ENCODE assay signal across 8 mouse cellular contexts in genomic region chr13:21166936-21167909, GRCm38 (mm10). TPM values are rescaled to one million over a fixed set of nuclear protein-coding genes. Genes with fewer than 3 reads are reported as not detected.
DNase-seq lines count a peak whose midpoint lies in the region; ATAC-seq and TF ChIP-seq lines count a peak whose summit lies in the region.

No protein-coding gene starts in this region.

- H3K4me2 ChIP-seq in forebrain, embryonic 14.5 days (ENCODE audit: low read length), result peak overlapping the region; percentile 89
- H3K4me2 ChIP-seq in lung, embryonic 15.5 days, result peak overlapping the region; percentile 90

- no peak for TF ChIP-seq POLR2A in MEL (IDR thresholded peaks at IDR 0.05; ENCODE audit: control insufficient read depth in 1 of 2, insufficient read depth in 1 of 2, low read depth in 1 of 2, low read length in 2 of 2, poor library complexity in 1 of 2)
- TF ChIP-seq POLR2A in olfactory bulb, adult 2 months (IDR thresholded peaks at IDR 0.05; ENCODE audit: insufficient read depth, low read depth, low read length), result no peak

- DNase-seq in MEL (ENCODE audit: low read depth, low spot score), result peak; percentile 93
- DNase-seq in cerebellum, adult 11 months, result peak; percentile 75
- DNase-seq in forebrain, embryonic 14.5 days (ENCODE audit: low spot score), result peak; percentile 90
- peak; percentile 75 to 79 for DNase-seq in heart, postnatal 14 days
- DNase-seq in layer of hippocampus, adult 18-20 months (ENCODE audit: low spot score in 2 of 2), result peak; percentile 63 to 94
- DNase-seq in thymus, postnatal 14 days, result peak; percentile 89

- no peak for TF ChIP-seq EP300 in MEL (IDR thresholded peaks at IDR 0.05; ENCODE audit: low read depth in 1 of 2, low read length in 2 of 2)

- ATAC-seq in forebrain, embryonic 14.5 days, result peak; percentile 65
- ATAC-seq in lung, embryonic 15.5 days (ENCODE audit: borderline replicate concordance, extremely low read depth, low FRiP score, low TSS enrichment), result peak; percentile 48; the same call in 1 of the 2 replicates

- H3K9me3 ChIP-seq in MEL (replicated peaks; ENCODE audit: insufficient read depth, low read length), result no peaks in the 10 kb centered on the region
- H3K9me3 ChIP-seq in forebrain, embryonic 14.5 days (replicated peaks; ENCODE audit: control insufficient read depth, low read length), result no peaks in the 10 kb centered on the region
- no peaks in the 10 kb centered on the region for H3K9me3 ChIP-seq in lung, embryonic 15.5 days

- H3K79me2 ChIP-seq in MEL (ENCODE audit: control insufficient read depth, insufficient read depth, low read length, poor library complexity), result no peaks in the 10 kb centered on the region

- H3K27me3 ChIP-seq in MEL (ENCODE audit: control insufficient read depth in 1 of 2, insufficient read depth in 2 of 2, low read length in 2 of 2), result no peaks in the 10 kb centered on the region
- H3K27me3 ChIP-seq in forebrain, embryonic 14.5 days (replicated peaks; ENCODE audit: control insufficient read depth, insufficient read depth, low read length), result 0 out of 2 replicates have a peak, but pooled peaks cover 2% of the 10 kb centered on the region
- no peaks in the 10 kb centered on the region for H3K27me3 ChIP-seq in lung, embryonic 15.5 days

- peak overlapping the region; percentile 61 for H3K9ac ChIP-seq in MEL (ENCODE audit: control insufficient read depth, low read depth, low read length, poor library complexity, severe bottlenecking)
- peak overlapping the region; percentile 43 for H3K9ac ChIP-seq in forebrain, embryonic 14.5 days (ENCODE audit: low read length)
- H3K9ac ChIP-seq in lung, embryonic 15.5 days, result peak overlapping the region; percentile 36

- peaks cover 0 to 7% of the 10 kb centered on the region in 2 experiments; a peak in 1 of 4 replicates for H3K4me1 ChIP-seq in MEL (ENCODE audit: control insufficient read depth in 1 of 2, insufficient read depth in 2 of 2, low read length in 2 of 2)
- no peaks in the 10 kb centered on the region for H3K4me1 ChIP-seq in forebrain, embryonic 14.5 days (ENCODE audit: control insufficient read depth, insufficient read depth, low read length)
- H3K4me1 ChIP-seq in lung, embryonic 15.5 days, result peaks cover 7% of the 10 kb centered on the region
- peaks cover 3% of the 10 kb centered on the region for H3K4me1 ChIP-seq in olfactory bulb, adult 2 months (ENCODE audit: control insufficient read depth, insufficient read depth, low read length)

- H3K27ac ChIP-seq in MEL (ENCODE audit: control insufficient read depth, low read depth, low read length), result no peak overlapping the region
- no peak overlapping the region for H3K27ac ChIP-seq in forebrain, embryonic 14.5 days (ENCODE audit: low read depth, low read length)
- peak overlapping the region; percentile 17; the same call in 1 of the 2 replicates for H3K27ac ChIP-seq in lung, embryonic 15.5 days
- peak overlapping the region; percentile 22; the same call in 1 of the 2 replicates for H3K27ac ChIP-seq in olfactory bulb, adult 2 months (ENCODE audit: insufficient read depth, low read depth, low read length)

- TF ChIP-seq RAD21 in MEL (IDR thresholded peaks at IDR 0.05; ENCODE audit: low read depth, low read length), result no peak

- no peak for TF ChIP-seq CTCF in MEL (IDR thresholded peaks at IDR 0.05 in 2 of 3, conservative IDR thresholded peaks at IDR 0.05 in 1 of 3; ENCODE audit: control insufficient read depth in 1 of 3, insufficient read depth in 1 of 3, low read depth in 2 of 3, low read length in 3 of 3, poor library complexity in 1 of 3, severe bottlenecking in 1 of 3)
- TF ChIP-seq CTCF in olfactory bulb, adult 2 months (IDR thresholded peaks at IDR 0.05; ENCODE audit: insufficient read depth, low read depth, low read length), result no peak

- WGBS in forebrain, embryonic 14.5 days, result under 1% methylated on average over 27 of the region's 27 CpGs
- 1% methylated on average over 27 of the region's 27 CpGs for WGBS in lung, embryonic 15.5 days
- 1% methylated on average over 27 of the region's 27 CpGs for WGBS in olfactory bulb, adult 2 months

- intact Hi-C loops in heart, postnatal 14 days (cut with DNase I), result no loop called here

- H3K4me3 ChIP-seq in MEL (ENCODE audit: control insufficient read depth in 1 of 2, insufficient read depth in 1 of 2, low read depth in 2 of 2, low read length in 2 of 2), result peak overlapping the region; percentile 53 to 84
- peak overlapping the region; percentile 53 for H3K4me3 ChIP-seq in forebrain, embryonic 14.5 days (ENCODE audit: low read depth, low read length)
- peak overlapping the region; percentile 61 for H3K4me3 ChIP-seq in lung, embryonic 15.5 days
- peak overlapping the region; percentile 29; the same call in 1 of the 2 replicates for H3K4me3 ChIP-seq in olfactory bulb, adult 2 months (ENCODE audit: insufficient read depth, low read depth, low read length)

- H3K36me3 ChIP-seq in MEL (ENCODE audit: control insufficient read depth in 1 of 2, insufficient read depth in 2 of 2, low read length in 2 of 2), result peaks cover 0 to 7% of the 10 kb centered on the region in 2 experiments; a peak in 2 of 4 replicates
- no peaks in the 10 kb centered on the region for H3K36me3 ChIP-seq in forebrain, embryonic 14.5 days (ENCODE audit: control insufficient read depth, insufficient read depth, low read length)
- H3K36me3 ChIP-seq in lung, embryonic 15.5 days, result no peaks in the 10 kb centered on the region

TF ChIP-seq in MEL, 35 proteins besides CTCF, POLR2A, EP300 and RAD21:
- TF ChIP-seq MYC (IDR thresholded peaks at IDR 0.05; ENCODE audit: low read depth, low read length) (no peak), MEF2A (IDR thresholded peaks at IDR 0.05; ENCODE audit: extremely low read depth, insufficient replicate concordance, low read depth, low read length, poor library complexity, severe bottlenecking) (no peak), UBTF (IDR thresholded peaks at IDR 0.05; ENCODE audit: borderline replicate concordance, insufficient read depth, low read depth, low read length) (no peak), SIN3A (IDR thresholded peaks at IDR 0.05; ENCODE audit: low read length) (no peak), KAT2A (conservative IDR thresholded peaks at IDR 0.05; ENCODE audit: low read depth, low read length) (no peak), SMC3 (IDR thresholded peaks at IDR 0.05; ENCODE audit: low read depth, low read length) (no peak), CHD1 (IDR thresholded peaks at IDR 0.05; ENCODE audit: low read depth, low read length) (no peak), TBP (IDR thresholded peaks at IDR 0.05; ENCODE audit: low read depth, low read length) (no peak), USF1 (IDR thresholded peaks at IDR 0.05; ENCODE audit: low read depth, low read length) (no peak), ZKSCAN1 (IDR thresholded peaks at IDR 0.05; ENCODE audit: low read depth, low read length) (no peak), ZNF384 (IDR thresholded peaks at IDR 0.05; ENCODE audit: low read depth, low read length) (no peak)
TF ChIP-seq in MEL: peak in this region for 0.

RNA-seq across cellular contexts. Expression of gene Trim27, which starts 12.0 kb away (rescaled TPM):
- 257 and 258 TPM in 2 replicates for total RNA-seq in MEL (2012; rRNA removed)
- 100 to 1,000 TPM; 311 to 339 TPM for polyA plus RNA-seq in MEL (2012; ENCODE audit: insufficient read depth in 1 of 2, insufficient read length in 2 of 2, low read depth in 1 of 2, low replicate concordance in 2 of 2, missing spikeins in 1 of 2)
- polyA plus RNA-seq in forebrain, embryonic 14.5 days (2014; fragmentation: Nextera tagmentation; extraction: Ambion mirVana), result 80.7 and 82.3 TPM in 2 replicates
- total RNA-seq in heart, postnatal 14 days (2021), result 10 to 100 TPM; 22.3 to 22.7 TPM
- 10 to 100 TPM; 42.0 to 45.1 TPM for total RNA-seq in layer of hippocampus, adult 18-20 months (2021)
- polyA plus RNA-seq in lung, embryonic 15.5 days (2015; fragmentation: Nextera tagmentation; extraction: Ambion mirVana), result 147 and 148 TPM in 2 replicates
- not detected in 2 replicates for polyA plus RNA-seq in olfactory bulb, adult 2 months (2012; ENCODE audit: insufficient read depth, insufficient read length, low replicate concordance, missing spikeins)

RNA-seq across cellular contexts. Expression of gene Olfr1368, which starts 21.6 kb away (rescaled TPM):
- not detected in 2 replicates for total RNA-seq in MEL (2012; rRNA removed)
- polyA plus RNA-seq in MEL (2012; ENCODE audit: insufficient read depth in 1 of 2, insufficient read length in 2 of 2, low read depth in 1 of 2, low replicate concordance in 2 of 2, missing spikeins in 1 of 2), result not detected
- polyA plus RNA-seq in forebrain, embryonic 14.5 days (2014; fragmentation: Nextera tagmentation; extraction: Ambion mirVana), result not detected in 2 replicates
- total RNA-seq in heart, postnatal 14 days (2021), result not detected
- total RNA-seq in layer of hippocampus, adult 18-20 months (2021), result not detected
- polyA plus RNA-seq in lung, embryonic 15.5 days (2015; fragmentation: Nextera tagmentation; extraction: Ambion mirVana), result not detected in 2 replicates
- not detected in 2 replicates for polyA plus RNA-seq in olfactory bulb, adult 2 months (2012; ENCODE audit: insufficient read depth, insufficient read length, low replicate concordance, missing spikeins)

RNA-seq across cellular contexts. Expression of gene Olfr263, which starts 37.8 kb away (rescaled TPM):
- total RNA-seq in MEL (2012; rRNA removed), result not detected in 2 replicates
- polyA plus RNA-seq in MEL (2012; ENCODE audit: insufficient read depth in 1 of 2, insufficient read length in 2 of 2, low read depth in 1 of 2, low replicate concordance in 2 of 2, missing spikeins in 1 of 2), result not detected
- not detected in 2 replicates for polyA plus RNA-seq in forebrain, embryonic 14.5 days (2014; fragmentation: Nextera tagmentation; extraction: Ambion mirVana)
- not detected for total RNA-seq in heart, postnatal 14 days (2021)
- not detected for total RNA-seq in layer of hippocampus, adult 18-20 months (2021)
- polyA plus RNA-seq in lung, embryonic 15.5 days (2015; fragmentation: Nextera tagmentation; extraction: Ambion mirVana), result not detected in 2 replicates
- not detected in 2 replicates for polyA plus RNA-seq in olfactory bulb, adult 2 months (2012; ENCODE audit: insufficient read depth, insufficient read length, low replicate concordance, missing spikeins)

RNA-seq across cellular contexts. Expression of gene Olfr1369-ps1, which starts 55.9 kb away (rescaled TPM):
- total RNA-seq in MEL (2012; rRNA removed), result not detected in 2 replicates
- under 1 TPM in 1 of 2 experiments, not detected in 1; 0.74 TPM for polyA plus RNA-seq in MEL (2012; ENCODE audit: insufficient read depth in 1 of 2, insufficient read length in 2 of 2, low read depth in 1 of 2, low replicate concordance in 2 of 2, missing spikeins in 1 of 2)
- polyA plus RNA-seq in forebrain, embryonic 14.5 days (2014; fragmentation: Nextera tagmentation; extraction: Ambion mirVana), result not detected in 2 replicates
- total RNA-seq in heart, postnatal 14 days (2021), result not detected
- total RNA-seq in layer of hippocampus, adult 18-20 months (2021), result not detected
- polyA plus RNA-seq in lung, embryonic 15.5 days (2015; fragmentation: Nextera tagmentation; extraction: Ambion mirVana), result 0.08 TPM in 1 of 2 replicates, not detected in the other
- polyA plus RNA-seq in olfactory bulb, adult 2 months (2012; ENCODE audit: insufficient read depth, insufficient read length, low replicate concordance, missing spikeins), result not detected in 2 replicates

Comparison
In these comparisons a context has a peak if more than half of its experiments do, and no peak if none do; other contexts are left out.
1. H3K27ac ChIP-seq: peak in lung, embryonic 15.5 days (single experiment) and olfactory bulb, adult 2 months (single experiment); none in MEL (single experiment) and forebrain, embryonic 14.5 days (single experiment).
2. RNA of gene Trim27, which starts 12.0 kb away (polyA plus RNA-seq): 311 to 339 TPM in MEL, 147 to 148 TPM in lung, embryonic 15.5 days and 80.7 to 82.3 TPM in forebrain, embryonic 14.5 days; not detected in olfactory bulb, adult 2 months; every median in the first group is over 10 times any median in the second.
3. Peak in every context shown above with its lines, with median percentiles within 50 percentile points of each other: DNase-seq, H3K4me3 ChIP-seq and H3K9ac ChIP-seq.